Comparison of ENCODE assay signal across 20 mouse cellular contexts in genomic region chr6:48861616-48862280, GRCm38 (mm10). TPM values are rescaled to one million over a fixed set of nuclear protein-coding genes. Genes with fewer than 3 reads are reported as not detected.
DNase-seq lines count a peak whose midpoint lies in the region; ATAC-seq and TF ChIP-seq lines count a peak whose summit lies in the region.
"Had no signal": no experiment of that assay in that cellular context is flagged by ENCODE, and none has a peak within 500 bp of the region (broad histone marks: within the 10 kb centered on the region; RNA-seq: fewer than 3 reads in every experiment).

No protein-coding gene starts in this region.

- peak; percentile 41; the same call in 1 of the 2 replicates for ATAC-seq in heart, embryonic 16.5 days (replicated peaks; ENCODE audit: extremely low read depth, insufficient read depth, low FRiP score)
- peak; percentile 30; the same call in 1 of the 2 replicates for ATAC-seq in embryonic facial prominence, embryonic 14.5 days (ENCODE audit: low read depth)
- ATAC-seq in limb, embryonic 14.5 days (ENCODE audit: low FRiP score, low read depth) = peak; percentile 83; the same call in 1 of the 2 replicates
- ATAC-seq in CD4-positive, CD25-positive, alpha-beta regulatory T cell, adult 4 months = no peak
- ATAC-seq in midbrain, postnatal 0 days (ENCODE audit: low FRiP score) = no peak
- ATAC-seq: forebrain, embryonic 15.5 days; inflammation-experienced regulatory T-cells, adult 6 months had no signal

- H3K4me1 ChIP-seq in heart, embryonic 16.5 days (ENCODE audit: control insufficient read depth, insufficient read depth, low read length) = no peaks in the 10 kb centered on the region; the same call in 1 of the 2 replicates
- peaks cover 4% of the 10 kb centered on the region; the same call in 1 of the 2 replicates for H3K4me1 ChIP-seq in embryonic facial prominence, embryonic 14.5 days (ENCODE audit: control insufficient read depth, insufficient read depth, low read length)
- H3K4me1 ChIP-seq in limb, embryonic 14.5 days (ENCODE audit: control insufficient read depth, insufficient read depth, low read length) = peaks cover 4% of the 10 kb centered on the region; the same call in 1 of the 2 replicates
- H3K4me1 ChIP-seq in midbrain, postnatal 0 days (ENCODE audit: insufficient read depth, low read length) = no peaks in the 10 kb centered on the region

- H3K4me3 ChIP-seq in heart, embryonic 16.5 days (ENCODE audit: low read length) = no peak overlapping the region
- H3K4me3 ChIP-seq in embryonic facial prominence, embryonic 14.5 days (ENCODE audit: low read depth, low read length) = no peak overlapping the region
- H3K4me3 ChIP-seq in limb, embryonic 14.5 days (replicated peaks; ENCODE audit: low read length) = no peak overlapping the region
- no peak overlapping the region for H3K4me3 ChIP-seq in midbrain, postnatal 0 days (ENCODE audit: low read depth, low read length)
- H3K4me3 ChIP-seq: embryonic facial prominence, embryonic 15.5 days; forebrain, embryonic 15.5 days; myocyte had no signal

- WGBS in heart, embryonic 16.5 days = 58% methylated on average over 12 of the region's 12 CpGs
- WGBS in embryonic facial prominence, embryonic 14.5 days = 66% methylated on average over 12 of the region's 12 CpGs
- WGBS in limb, embryonic 14.5 days = 68% methylated on average over 12 of the region's 12 CpGs
- 72% methylated on average over 12 of the region's 12 CpGs for WGBS in midbrain, postnatal 0 days

- no peak for TF ChIP-seq POLR2A in limb, embryonic 14.5 days (IDR thresholded peaks at IDR 0.05; ENCODE audit: borderline replicate concordance, extremely low read depth, insufficient read depth, insufficient read length)

- no peak for TF ChIP-seq CTCF in midbrain, postnatal 0 days (IDR thresholded peaks at IDR 0.05)

- no peak overlapping the region for H3K27ac ChIP-seq in heart, embryonic 16.5 days (ENCODE audit: low read length)
- H3K27ac ChIP-seq in embryonic facial prominence, embryonic 14.5 days (replicated peaks; ENCODE audit: low read depth, low read length) = no peak overlapping the region
- H3K27ac ChIP-seq in limb, embryonic 14.5 days (replicated peaks; ENCODE audit: low read depth, low read length) = no peak overlapping the region
- no peak overlapping the region for H3K27ac ChIP-seq in midbrain, postnatal 0 days (ENCODE audit: low read depth, low read length)
- H3K27ac ChIP-seq: embryonic facial prominence, embryonic 15.5 days; forebrain, embryonic 15.5 days had no signal

- no peaks in the 10 kb centered on the region for H3K27me3 ChIP-seq in heart, embryonic 16.5 days (ENCODE audit: control insufficient read depth, insufficient read depth, low read length)
- no peaks in the 10 kb centered on the region for H3K27me3 ChIP-seq in embryonic facial prominence, embryonic 14.5 days (replicated peaks; ENCODE audit: control insufficient read depth, insufficient read depth, low read length)
- no peaks in the 10 kb centered on the region for H3K27me3 ChIP-seq in limb, embryonic 14.5 days (ENCODE audit: control insufficient read depth, insufficient read depth, low read length)
- no peaks in the 10 kb centered on the region for H3K27me3 ChIP-seq in midbrain, postnatal 0 days (ENCODE audit: insufficient read depth, low read length)
- H3K27me3 ChIP-seq: embryonic facial prominence, embryonic 15.5 days had no signal

- no peaks in the 10 kb centered on the region for H3K9me3 ChIP-seq in heart, embryonic 16.5 days (replicated peaks; ENCODE audit: control insufficient read depth, low read length)
- H3K9me3 ChIP-seq in embryonic facial prominence, embryonic 14.5 days (ENCODE audit: control insufficient read depth, low read length) = no peaks in the 10 kb centered on the region
- H3K9me3 ChIP-seq in limb, embryonic 14.5 days (ENCODE audit: control insufficient read depth, low read length) = no peaks in the 10 kb centered on the region
- H3K9me3 ChIP-seq in midbrain, postnatal 0 days (ENCODE audit: low read length) = no peaks in the 10 kb centered on the region
- H3K9me3 ChIP-seq: embryonic facial prominence, embryonic 15.5 days; forebrain, embryonic 15.5 days had no signal

- no peaks in the 10 kb centered on the region for H3K36me3 ChIP-seq in heart, embryonic 16.5 days (ENCODE audit: control insufficient read depth, insufficient read depth)
- H3K36me3 ChIP-seq in embryonic facial prominence, embryonic 14.5 days (ENCODE audit: control insufficient read depth, insufficient read depth, low read length) = no peaks in the 10 kb centered on the region
- H3K36me3 ChIP-seq in limb, embryonic 14.5 days (ENCODE audit: control insufficient read depth, insufficient read depth, low read length) = no peaks in the 10 kb centered on the region
- no peaks in the 10 kb centered on the region for H3K36me3 ChIP-seq in midbrain, postnatal 0 days (ENCODE audit: insufficient read depth, low read length)
- H3K36me3 ChIP-seq: embryonic facial prominence, embryonic 15.5 days; forebrain, embryonic 15.5 days had no signal

- H3K9ac ChIP-seq in heart, embryonic 16.5 days (ENCODE audit: low read length) = no peak overlapping the region
- H3K9ac ChIP-seq in embryonic facial prominence, embryonic 14.5 days (ENCODE audit: low read depth, low read length) = no peak overlapping the region
- H3K9ac ChIP-seq in limb, embryonic 14.5 days (ENCODE audit: low read depth, low read length, severe bottlenecking) = no peak overlapping the region
- no peak overlapping the region for H3K9ac ChIP-seq in midbrain, postnatal 0 days (replicated peaks; ENCODE audit: low read length, poor library complexity, severe bottlenecking)
- H3K9ac ChIP-seq: embryonic facial prominence, embryonic 15.5 days; forebrain, embryonic 15.5 days had no signal

- no peak overlapping the region for H3K4me2 ChIP-seq in heart, embryonic 16.5 days (ENCODE audit: low read depth, low read length)
- H3K4me2 ChIP-seq in embryonic facial prominence, embryonic 14.5 days (ENCODE audit: low read depth, low read length) = no peak overlapping the region
- H3K4me2 ChIP-seq in limb, embryonic 14.5 days (replicated peaks; ENCODE audit: low read depth, low read length, severe bottlenecking) = no peak overlapping the region
- H3K4me2 ChIP-seq in midbrain, postnatal 0 days (ENCODE audit: low read depth, low read length, poor library complexity, severe bottlenecking) = no peak overlapping the region
- H3K4me2 ChIP-seq: embryonic facial prominence, embryonic 15.5 days; forebrain, embryonic 15.5 days had no signal

- no peak for DNase-seq in heart, adult 8-10 months (ENCODE audit: low spot score)
- DNase-seq in Muller cell, postnatal 12 days (ENCODE audit: inconsistent ontology term) = peak; percentile 44
- peak; percentile 17 for DNase-seq in embryonic facial prominence, embryonic 14.5 days (ENCODE audit: low spot score)
- peak; percentile 9 for DNase-seq in limb, embryonic 14.5 days (ENCODE audit: low spot score)
- no peak for DNase-seq in midbrain, postnatal 0 days (ENCODE audit: low spot score)
- DNase-seq: cerebellum, adult 8-10 months; gastrocnemius, postnatal 36 days; heart, postnatal 4 days; liver; right cerebral cortex, postnatal 14 days; thymus, postnatal 25 days had no signal

RNA-seq across cellular contexts. Expression of gene Aoc1, which starts 10.9 kb away (rescaled TPM):
- 0.84 TPM in 1 of 2 replicates, not detected in the other for polyA plus RNA-seq in heart, embryonic 16.5 days (2015; fragmentation: Nextera tagmentation; extraction: Ambion mirVana)
- not detected for total RNA-seq in heart, adult 8-10 months (2022)
- 0.08 TPM in 1 of 2 replicates, not detected in the other for polyA plus RNA-seq in embryonic facial prominence, embryonic 14.5 days (2014; fragmentation: Nextera tagmentation; extraction: Ambion mirVana)
- 0.08 and 0.34 TPM in 2 replicates for polyA plus RNA-seq in limb, embryonic 14.5 days (2012; rRNA removed)
- not detected in 2 replicates for polyA plus RNA-seq in limb, embryonic 14.5 days (2014; fragmentation: Nextera tagmentation; extraction: Ambion mirVana)
- under 1 TPM; 0.13 to 0.30 TPM for polyA plus RNA-seq in CD4-positive, CD25-positive, alpha-beta regulatory T cell, adult 4 months (2017; shearing (Covaris generic))
- not detected in 2 replicates for total RNA-seq in midbrain, postnatal 0 days (2014; rRNA removed)
- 0.14 and 0.23 TPM in 2 replicates for polyA plus RNA-seq in midbrain, postnatal 0 days (2015; fragmentation: Nextera tagmentation; extraction: Ambion mirVana)
- total RNA-seq: gastrocnemius, postnatal 36 days; heart, postnatal 4 days; layer of hippocampus, postnatal 25 days; megakaryocyte, adult 5-6 weeks had no signal
- polyA plus RNA-seq: forebrain, embryonic 15.5 days; inflammation-experienced regulatory T-cells, adult 6 months; myocyte; stomach, embryonic 14.5 days had no signal

RNA-seq across cellular contexts. Expression of gene Tmem176b, which starts 20.5 kb away (rescaled TPM):
- polyA plus RNA-seq in heart, embryonic 16.5 days (2015; fragmentation: Nextera tagmentation; extraction: Ambion mirVana) = 217 and 227 TPM in 2 replicates
- total RNA-seq in heart, adult 8-10 months (2022) = 10 to 100 TPM; 34.1 to 50.4 (median 41.2) TPM
- polyA plus RNA-seq in embryonic facial prominence, embryonic 14.5 days (2014; fragmentation: Nextera tagmentation; extraction: Ambion mirVana) = 244 and 254 TPM in 2 replicates
- 227 and 235 TPM in 2 replicates for polyA plus RNA-seq in limb, embryonic 14.5 days (2012; rRNA removed)
- polyA plus RNA-seq in limb, embryonic 14.5 days (2014; fragmentation: Nextera tagmentation; extraction: Ambion mirVana) = 232 and 255 TPM in 2 replicates
- polyA plus RNA-seq in CD4-positive, CD25-positive, alpha-beta regulatory T cell, adult 4 months (2017; shearing (Covaris generic)) = 10 to 100 TPM; 17.3 to 22.7 TPM
- 65.5 and 70.7 TPM in 2 replicates for total RNA-seq in midbrain, postnatal 0 days (2014; rRNA removed)
- 107 and 112 TPM in 2 replicates for polyA plus RNA-seq in midbrain, postnatal 0 days (2015; fragmentation: Nextera tagmentation; extraction: Ambion mirVana)

RNA-seq across cellular contexts. Expression of gene Tmem176a, which starts 21.0 kb away (rescaled TPM):
- 78.4 and 88.4 TPM in 2 replicates for polyA plus RNA-seq in heart, embryonic 16.5 days (2015; fragmentation: Nextera tagmentation; extraction: Ambion mirVana)
- total RNA-seq in heart, adult 8-10 months (2022) = 10 to 100 TPM; 15.0 to 19.3 (median 17.1) TPM
- polyA plus RNA-seq in embryonic facial prominence, embryonic 14.5 days (2014; fragmentation: Nextera tagmentation; extraction: Ambion mirVana) = 92.7 and 101 TPM in 2 replicates
- 49.7 and 61.3 TPM in 2 replicates for polyA plus RNA-seq in limb, embryonic 14.5 days (2012; rRNA removed)
- polyA plus RNA-seq in limb, embryonic 14.5 days (2014; fragmentation: Nextera tagmentation; extraction: Ambion mirVana) = 80.7 and 90.9 TPM in 2 replicates
- polyA plus RNA-seq in CD4-positive, CD25-positive, alpha-beta regulatory T cell, adult 4 months (2017; shearing (Covaris generic)) = 10 to 100 TPM; 14.0 to 16.7 TPM
- total RNA-seq in midbrain, postnatal 0 days (2014; rRNA removed) = 15.1 and 24.3 TPM in 2 replicates
- 27.0 and 31.6 TPM in 2 replicates for polyA plus RNA-seq in midbrain, postnatal 0 days (2015; fragmentation: Nextera tagmentation; extraction: Ambion mirVana)

Comparison
In these comparisons a context has a peak if more than half of its experiments do, and no peak if none do; other contexts are left out.
1. ATAC-seq: peak in heart, embryonic 16.5 days (single experiment), embryonic facial prominence, embryonic 14.5 days (single experiment) and limb, embryonic 14.5 days (single experiment); none in CD4-positive, CD25-positive, alpha-beta regulatory T cell, adult 4 months (single experiment) and midbrain, postnatal 0 days (single experiment).
2. DNase-seq: peak in Muller cell, postnatal 12 days (single experiment), embryonic facial prominence, embryonic 14.5 days (single experiment) and limb, embryonic 14.5 days (single experiment); none in heart, adult 8-10 months (single experiment) and midbrain, postnatal 0 days (single experiment).